Mouse (Mus musculus) limb, embryonic 14.5 days (tissue): ENCODE results near the gene Runx1. TPM values are rescaled to one million over a fixed set of nuclear protein-coding genes. Genes with fewer than 3 reads are reported as not detected.

Source experiments
- ATAC-seq: fragments of 200-750 bp; cut with Nextera tagmentation; 2 replicates; pipeline ENCODE4 v1.8.0; 2017; ENCODE audit warnings: low read depth, moderate number of reproducible peaks, moderate TSS enrichment; ENCODE audit not compliant: low FRiP score
- DNase-seq: peaks from one replicate; pipeline ENCODE4 v3.0.0-alpha.2; 2015; ENCODE audit warnings: low spot score
- H3K27ac ChIP-seq: fragments of 300-500 bp; sonication (generic); replicated peaks from 2 replicates; pipeline ENCODE4 v1.5.1; 2014; ENCODE audit warnings: low read depth, mild to moderate bottlenecking, low read length, moderate library complexity, mixed read lengths
- H3K27me3 ChIP-seq: fragments of 300-500 bp; sonication (generic); 2 replicates; pipeline ENCODE4 v1.6.1; 2014; ENCODE audit warnings: low read length, mixed read lengths; ENCODE audit not compliant: control insufficient read depth, insufficient read depth
- H3K36me3 ChIP-seq: fragments of 300-500 bp; sonication (generic); 2 replicates; pipeline ENCODE4 v1.6.1; 2014; ENCODE audit warnings: mild to moderate bottlenecking, low read length, moderate library complexity, mixed read lengths; ENCODE audit not compliant: control insufficient read depth, insufficient read depth
- H3K4me1 ChIP-seq: fragments of 300-500 bp; sonication (generic); 2 replicates; pipeline ENCODE4 v1.6.1; 2014; ENCODE audit warnings: antibody characterized with exemption, low read length, mixed read lengths; ENCODE audit not compliant: control insufficient read depth, insufficient read depth
- H3K4me2 ChIP-seq: fragments of 300-500 bp; sonication (generic); replicated peaks from 2 replicates; pipeline ENCODE4 v1.6.1; 2014; ENCODE audit warnings: low read depth, mild to moderate bottlenecking, low read length, moderate library complexity; ENCODE audit not compliant: severe bottlenecking
- H3K4me3 ChIP-seq: fragments of 300-500 bp; sonication (generic); replicated peaks from 2 replicates; pipeline ENCODE4 v1.5.1; 2014; ENCODE audit warnings: low read length
- H3K9ac ChIP-seq: fragments of 300-500 bp; sonication (generic); 2 replicates; pipeline ENCODE4 v1.6.1; 2014; ENCODE audit warnings: mild to moderate bottlenecking, low read depth, low read length, moderate library complexity; ENCODE audit not compliant: severe bottlenecking
- H3K9me3 ChIP-seq: fragments of 300-500 bp; sonication (generic); 2 replicates; pipeline ENCODE4 v1.6.1; 2016; ENCODE audit warnings: low read length; ENCODE audit not compliant: control insufficient read depth
- POLR2A ChIP-seq: fragments of 200-500 bp; IDR thresholded peaks from 2 replicates; pipeline ENCODE4 v1.8.0; 2012; ENCODE audit warnings: inconsistent platforms, mild to moderate bottlenecking, moderate library complexity, borderline replicate concordance; ENCODE audit not compliant: insufficient read depth, insufficient read length; ENCODE audit errors: extremely low read depth
- WGBS: fragments of 180-500 bp; shearing (Covaris S2); extraction: QIAGEN DNeasy Blood & Tissue Kit; methylation state at CpG from one replicate; pipeline ENCODE4 v1.1.7; 2014; 5-methylcytosine and 5-hydroxymethylcytosine counted together
- polyA plus RNA-seq, 2 experiments: library from polyadenylated mRNA; depleted of rRNA in 1 of 2; stranded (reverse) in 1 of 2; unstranded in 1 of 2; fragments of >200 nt; fragmentation: Nextera tagmentation in 1 of 2; extraction: Ambion mirVana in 1 of 2; gene quantifications; 2 replicates each; pipeline versions ENCODE4 v1.2.1 to v1.2.3; 2012 to 2014

The Runx1 gene
- polyA plus RNA-seq, 2 experiments, result 5.2 to 5.5 TPM

DNA sequence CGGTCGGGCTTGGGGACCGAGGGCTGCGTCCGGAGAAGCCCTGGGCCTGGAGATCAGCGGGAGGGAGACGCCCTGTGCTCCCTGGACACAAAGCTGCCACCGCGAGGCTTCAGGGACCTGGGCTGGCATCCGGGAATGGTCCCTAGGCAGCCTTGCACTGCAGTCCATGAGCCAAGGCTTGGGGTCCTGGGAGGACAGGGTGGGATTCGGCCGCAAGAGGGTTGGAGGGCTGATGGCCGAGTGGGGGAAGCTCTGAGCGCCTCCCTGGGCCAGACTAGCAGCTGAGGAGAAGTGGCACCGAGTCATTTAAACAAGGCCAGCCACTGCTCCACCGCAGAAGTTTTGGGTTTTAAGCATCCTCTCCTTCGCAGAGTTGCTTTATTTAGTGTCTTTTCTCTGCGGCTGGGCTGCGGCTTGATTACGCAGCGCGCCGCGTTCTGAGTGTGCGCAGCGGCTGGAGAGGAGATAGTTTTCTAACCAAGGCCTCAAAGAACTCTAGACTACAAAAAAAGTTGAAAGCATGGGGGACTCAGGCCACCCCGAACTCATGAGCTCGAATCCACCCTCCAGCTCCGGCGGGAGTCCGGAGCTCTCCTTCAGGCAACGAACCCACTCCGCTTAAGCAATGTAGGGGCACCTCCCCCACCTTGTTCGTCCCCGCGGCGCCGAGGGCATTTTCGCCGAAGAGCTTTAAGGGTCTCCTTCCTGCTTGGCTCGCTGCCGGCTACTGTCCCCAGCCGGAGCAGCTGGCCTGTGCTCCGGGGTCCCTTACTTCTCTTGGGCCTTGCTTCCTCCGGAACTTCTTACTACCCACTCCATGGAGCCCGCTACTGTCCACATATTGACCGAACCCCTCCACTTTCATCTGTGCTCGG, 128.0 kb downstream of the Runx1 start:
- H3K9me3 ChIP-seq, result no peaks in the 10 kb centered on the region
- WGBS, result under 1% methylated on average over 46 of the region's 48 CpGs
- DNase-seq (peak; percentile 45), ATAC-seq (peak; percentile 17)
- H3K4me1 ChIP-seq, result peaks cover 41% of the 10 kb centered on the region
- H3K4me3 ChIP-seq, result peak overlapping the region; percentile 56
- H3K27ac ChIP-seq, result peak overlapping the region; percentile 50
- peak overlapping the region; percentile 62 for H3K9ac ChIP-seq
- no peaks in the 10 kb centered on the region for H3K36me3 ChIP-seq
- H3K27me3 ChIP-seq, result peaks cover 45% of the 10 kb centered on the region
- TF ChIP-seq POLR2A, result no peak
- H3K4me2 ChIP-seq, result peak overlapping the region; percentile 100

DNA sequence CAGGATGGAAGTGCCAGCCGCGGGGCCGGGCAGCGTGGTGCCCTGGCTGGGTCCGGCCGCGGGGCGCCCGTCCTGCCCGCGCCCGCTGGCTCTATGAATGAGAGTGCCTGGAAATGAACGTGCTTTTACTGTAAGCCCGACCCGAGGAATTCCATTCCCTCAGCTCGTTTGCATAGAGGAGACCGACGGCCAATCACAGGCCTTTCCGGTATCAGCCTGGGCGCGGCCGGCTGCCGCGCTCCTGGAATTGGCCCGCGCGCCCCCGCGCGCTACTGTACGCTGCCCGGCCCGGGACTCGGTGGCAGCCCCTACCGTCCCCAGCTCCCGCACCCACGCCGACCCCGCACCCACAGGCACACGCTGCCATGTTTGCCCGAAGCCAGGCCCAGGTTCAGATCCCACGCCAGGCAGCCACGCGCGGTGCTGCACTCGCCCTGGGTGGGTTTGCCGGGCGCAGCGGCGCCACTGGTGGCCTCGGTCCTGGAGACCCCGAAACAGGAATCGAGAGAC, 128.7 kb downstream of the Runx1 start:
- 0 out of 2 replicates have a peak, but pooled peaks have one; percentile 56 for TF ChIP-seq POLR2A
- H3K4me3 ChIP-seq, result peak overlapping the region; percentile 56
- peaks cover 48% of the 10 kb centered on the region for H3K27me3 ChIP-seq
- H3K4me2 ChIP-seq, result peak overlapping the region; percentile 100
- no peaks in the 10 kb centered on the region for H3K9me3 ChIP-seq
- 0% methylated on average over 38 of the region's 53 CpGs for WGBS
- H3K9ac ChIP-seq, result peak overlapping the region; percentile 62
- no peaks in the 10 kb centered on the region for H3K36me3 ChIP-seq
- H3K4me1 ChIP-seq, result peaks cover 41% of the 10 kb centered on the region
- DNase-seq (peak; percentile 87), ATAC-seq (peak; percentile 84)
- peak overlapping the region; percentile 50; the same call in 1 of the 2 replicates for H3K27ac ChIP-seq

DNA sequence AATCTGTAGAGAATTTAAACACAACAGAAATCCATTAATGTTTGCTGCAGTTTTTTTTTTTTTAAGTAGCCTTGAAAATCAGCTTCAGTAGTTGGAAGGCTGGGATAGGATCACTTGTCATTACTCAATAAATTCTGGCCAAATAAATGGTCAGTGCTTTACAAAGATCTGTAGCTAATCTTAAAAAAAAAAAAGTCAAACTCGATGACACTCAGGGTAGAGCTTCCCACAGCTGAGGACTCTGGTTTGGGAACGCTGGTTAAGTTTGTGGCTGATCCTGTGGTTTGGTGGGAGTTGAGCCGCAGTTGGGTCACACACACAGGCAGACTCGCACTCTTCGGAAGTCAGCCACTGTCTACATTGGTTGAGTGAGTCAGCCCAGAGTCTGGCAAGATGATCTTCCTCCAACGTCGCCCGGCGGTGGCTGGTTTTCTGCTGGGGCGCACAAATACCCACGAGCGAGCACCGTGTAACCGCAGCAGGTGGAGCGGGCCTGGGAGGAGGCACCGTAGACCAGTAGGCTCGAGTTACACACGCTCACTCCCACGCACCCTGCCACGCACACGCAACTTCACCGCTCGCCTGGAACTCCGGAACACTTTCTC, 129.4 kb downstream of the Runx1 start:
- H3K27me3 ChIP-seq, result peaks cover 41% of the 10 kb centered on the region
- no peaks in the 10 kb centered on the region for H3K36me3 ChIP-seq
- H3K4me3 ChIP-seq, result peak overlapping the region; percentile 56
- peak overlapping the region; percentile 16; the same call in 1 of the 2 replicates for H3K9ac ChIP-seq
- under 1% methylated on average over 24 of the region's 24 CpGs for WGBS
- no peaks in the 10 kb centered on the region for H3K9me3 ChIP-seq
- H3K27ac ChIP-seq, result no peak overlapping the region
- ATAC-seq (no peak; the same call in 1 of the 2 replicates), DNase-seq (no peak)
- H3K4me1 ChIP-seq, result peaks cover 41% of the 10 kb centered on the region
- peak overlapping the region; percentile 100 for H3K4me2 ChIP-seq
- no peak for TF ChIP-seq POLR2A

DNA sequence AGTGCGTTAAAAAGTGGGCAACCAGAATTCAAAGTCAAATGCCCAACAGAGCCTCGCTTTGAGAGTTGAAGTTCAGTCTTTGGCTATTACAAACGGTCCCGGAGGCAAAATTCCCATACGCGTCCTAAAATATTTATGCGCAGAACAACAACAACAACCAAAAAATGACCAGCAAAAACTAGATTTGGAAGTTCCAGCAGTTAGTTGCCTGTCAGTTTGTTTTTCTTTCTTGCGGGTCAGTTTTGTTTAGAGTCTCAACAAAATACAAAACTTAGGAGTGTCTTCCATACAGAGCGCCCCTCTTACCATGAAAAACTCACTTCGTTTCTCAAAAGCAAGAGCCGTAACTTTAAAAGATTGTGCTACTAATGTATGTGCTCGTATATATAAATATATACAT, 130.0 kb downstream of the Runx1 start:
- Histone ChIP-seq H3K9me3 (no peaks in the 10 kb centered on the region), H3K36me3 (no peaks in the 10 kb centered on the region), H3K4me1 (peaks cover 41% of the 10 kb centered on the region), H3K9ac (peak overlapping the region; percentile 52), H3K27me3 (peaks cover 42% of the 10 kb centered on the region), H3K4me3 (peak overlapping the region; percentile 56), H3K27ac (no peak overlapping the region), H3K4me2 (peak overlapping the region; percentile 100)
- ATAC-seq (no peak), DNase-seq (no peak)
- 3% methylated on average over 12 of the region's 12 CpGs for WGBS
- no peak for TF ChIP-seq POLR2A

DNA sequence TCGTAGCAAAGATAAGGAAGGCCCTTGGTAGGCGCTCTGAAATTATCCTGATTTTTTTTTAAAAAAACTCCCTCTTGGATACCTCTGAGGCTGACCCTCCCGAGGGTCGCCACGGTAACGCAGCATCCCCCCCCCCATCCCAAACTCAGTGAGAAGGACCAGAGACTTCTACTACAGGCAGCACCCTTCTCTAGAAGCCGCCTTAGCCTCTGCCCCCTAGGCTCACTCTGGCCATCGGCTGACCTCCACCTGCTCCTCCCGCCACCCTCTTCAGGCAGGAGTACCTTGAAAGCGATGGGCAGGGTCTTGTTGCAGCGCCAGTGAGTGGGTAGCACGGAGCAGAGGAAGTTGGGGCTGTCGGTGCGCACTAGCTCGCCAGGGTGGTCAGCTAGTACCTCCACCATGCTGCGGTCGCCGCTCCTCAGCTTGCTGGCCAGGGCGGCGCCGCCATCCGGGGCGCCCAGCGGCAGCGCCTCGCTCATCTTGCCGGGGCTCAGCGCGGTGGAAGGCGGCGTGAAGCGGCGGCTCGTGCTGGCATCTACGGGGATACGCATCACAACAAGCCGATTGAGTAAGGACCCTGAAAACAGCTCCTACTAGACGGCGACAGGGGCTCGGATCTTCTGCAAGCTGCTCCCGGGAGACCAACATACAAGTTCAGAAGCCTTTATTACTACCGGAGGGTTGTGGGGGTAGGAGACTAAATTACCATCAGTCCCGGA, 130.6 kb downstream of the Runx1 start:
- Histone ChIP-seq H3K9ac (peak overlapping the region; percentile 52), H3K4me1 (peaks cover 36% of the 10 kb centered on the region), H3K27me3 (peaks cover 37% of the 10 kb centered on the region), H3K4me3 (peak overlapping the region; percentile 56), H3K27ac (no peak overlapping the region), H3K36me3 (no peaks in the 10 kb centered on the region), H3K4me2 (peak overlapping the region; percentile 100), H3K9me3 (no peaks in the 10 kb centered on the region)
- TF ChIP-seq POLR2A, result no peak
- no peak for DNase-seq
- under 1% methylated on average over 43 of the region's 43 CpGs for WGBS
- no peak for ATAC-seq
